Mouse (Mus musculus) monocyte, adult 5-6 weeks (primary cell): ENCODE data around the gene Ccl2. TPM values are rescaled to one million over a fixed set of nuclear protein-coding genes. Genes with fewer than 3 reads are reported as not detected.

Experiments
- ATAC-seq: fragments of 153-309, 156-312 bp; replicated peaks from 2 replicates; pipeline ENCODE4 v1.8.0; 2017; ENCODE audit warnings: mild to moderate bottlenecking; ENCODE audit not compliant: low TSS enrichment, insufficient number of reproducible peaks, severe bottlenecking, poor library complexity, low FRiP score
- total RNA-seq: library from RNA; stranded (forward); fragments of 200-1000, 200-491, 200-594 nt; gene quantifications from 3 replicates; pipeline ENCODE4 v1.2.3, GENCODE M21; 2017

The Ccl2 gene
- total RNA-seq: 3.4 to 5.0 TPM in 2 of 3 replicates, not detected in the other

- ATAC-seq: peak; percentile 91
These were observed at the start of gene Ccl2 for GRCm38 (mm10) chr11:82035356-82035755. Ccl2 (plus strand) TSS chr11:82035571.

- ATAC-seq: peak; percentile 92
These were observed 39.1 kb upstream of the Ccl2 start for GRCm38 (mm10) chr11:81996172-81996841.

GRCm38 (mm10) chr11:81997085-81997484, 38.3 kb upstream of the Ccl2 start:
- ATAC-seq: no peak

- ATAC-seq: no peak
These were observed 36.7 kb upstream of the Ccl2 start for GRCm38 (mm10) chr11:81998646-81999045.

GRCm38 (mm10) chr11:81999469-81999868, 35.9 kb upstream of the Ccl2 start:
- no peak for ATAC-seq

GRCm38 (mm10) chr11:82000581-82000980, 34.8 kb upstream of the Ccl2 start:
- ATAC-seq: no peak

GRCm38 (mm10) chr11:82004810-82005209, 30.6 kb upstream of the Ccl2 start:
- peak; percentile 93 for ATAC-seq

GRCm38 (mm10) chr11:82006796-82007423, 28.5 kb upstream of the Ccl2 start:
- ATAC-seq: no peak

GRCm38 (mm10) chr11:82010115-82010514, 25.3 kb upstream of the Ccl2 start:
- no peak for ATAC-seq

- ATAC-seq: no peak
These were observed 23.8 kb upstream of the Ccl2 start for GRCm38 (mm10) chr11:82011411-82012193.

- no peak for ATAC-seq
These were observed 21.6 kb upstream of the Ccl2 start for GRCm38 (mm10) chr11:82013756-82014155.

GRCm38 (mm10) chr11:82015066-82015465, 20.3 kb upstream of the Ccl2 start:
- peak; percentile 61; the same call in 1 of the 2 replicates for ATAC-seq

GRCm38 (mm10) chr11:82016181-82016780, 19.1 kb upstream of the Ccl2 start:
- peak; percentile 89 for ATAC-seq

GRCm38 (mm10) chr11:82019389-82019788, 16.0 kb upstream of the Ccl2 start:
- ATAC-seq: no peak

GRCm38 (mm10) chr11:82019793-82020192, 15.6 kb upstream of the Ccl2 start:
- no peak for ATAC-seq

- no peak for ATAC-seq
These were observed 14.0 kb upstream of the Ccl2 start for GRCm38 (mm10) chr11:82021406-82021805.

GRCm38 (mm10) chr11:82022504-82023056, 12.8 kb upstream of the Ccl2 start:
- ATAC-seq: peak; percentile 54; the same call in 1 of the 2 replicates

- no peak for ATAC-seq
These were observed 11.6 kb upstream of the Ccl2 start for GRCm38 (mm10) chr11:82023769-82024168.

GRCm38 (mm10) chr11:82030171-82030570, 5.2 kb upstream of the Ccl2 start:
- ATAC-seq: no peak
